Mouse (Mus musculus): ENCODE data around the gene Evi2a. TPM values are rescaled to one million over a fixed set of nuclear protein-coding genes. Genes with fewer than 3 reads are reported as not detected.

Gene Evi2a
- polyA plus RNA-seq, 1 experiment from 2014 or later: 2.6 TPM

DNA sequence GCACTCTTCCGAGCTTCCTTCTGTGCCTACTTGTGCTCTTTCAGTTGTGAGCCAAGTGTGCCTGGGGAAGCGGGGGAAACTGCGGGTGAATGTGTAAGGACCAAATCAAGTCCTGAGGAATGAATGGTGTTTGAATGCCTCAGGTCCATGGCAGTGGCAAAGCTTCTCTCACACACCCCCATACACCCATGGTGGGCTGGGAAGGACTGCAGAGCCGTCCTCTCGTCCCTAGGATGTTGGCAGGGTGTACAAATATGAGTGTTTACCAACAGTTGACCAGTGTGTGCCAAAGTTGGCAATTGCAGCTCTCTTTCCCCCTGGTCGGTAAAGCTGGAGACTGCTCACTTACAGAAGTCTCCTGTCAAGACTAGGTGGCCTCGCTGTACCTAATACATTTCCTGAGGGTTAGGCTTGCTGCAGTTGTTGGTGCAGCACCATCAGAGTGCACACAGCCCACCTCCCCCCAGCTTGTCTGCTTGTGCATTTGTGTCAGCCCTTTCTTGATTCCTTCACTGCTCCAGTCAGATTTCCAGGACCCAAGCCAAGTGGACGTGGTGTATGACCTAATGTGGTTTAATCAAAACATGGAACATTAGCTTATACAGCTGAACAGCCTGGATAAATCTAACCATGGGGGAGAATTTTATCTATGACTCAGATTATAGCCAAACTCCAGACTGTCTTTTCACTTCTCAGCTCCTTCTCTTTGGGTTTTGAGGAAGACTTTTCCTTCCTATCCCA, 3.7 kb upstream of the Evi2a start:
- no peak overlapping the region for H3K27ac ChIP-seq
- no peak overlapping the region for H3K4me3 ChIP-seq
- H3K4me1 ChIP-seq: peaks cover 6% of the 10 kb centered on the region; the same call in 1 of the 2 replicates
- no peaks in the 10 kb centered on the region for H3K27me3 ChIP-seq
- H3K36me3 ChIP-seq (ENCODE audit: poor library complexity, severe bottlenecking): peaks cover 33% of the 10 kb centered on the region
- 79% methylated on average over 8 of the region's 8 CpGs for whole genome bisulfite sequencing
- no peak for ATAC-seq
- H3K9ac ChIP-seq: no peak overlapping the region
- H3K9me3 ChIP-seq (replicated peaks): no peaks in the 10 kb centered on the region
- no peak overlapping the region for H3K4me2 ChIP-seq

DNA sequence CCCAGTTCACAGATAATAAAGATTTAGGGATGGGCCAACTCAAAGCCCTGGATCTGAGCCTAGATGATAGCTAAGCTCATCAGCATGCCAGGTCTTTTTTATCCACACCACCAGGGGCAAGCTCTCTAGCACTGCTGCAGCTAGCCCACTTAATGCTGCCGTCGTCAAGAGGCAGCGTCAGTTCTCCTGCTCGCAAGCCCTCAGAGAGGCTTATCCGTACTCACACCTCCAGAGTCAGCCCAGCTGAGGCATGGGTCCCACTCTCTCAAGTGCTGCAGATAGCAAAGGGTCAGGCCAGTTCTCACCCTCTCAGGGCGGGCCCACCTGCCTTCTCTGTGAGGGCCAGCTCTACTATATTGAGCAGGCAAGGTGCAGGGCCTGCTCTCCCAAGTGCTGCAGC, 2.9 kb upstream of the Evi2a start:
- H3K4me2 ChIP-seq: no peak overlapping the region
- no peaks in the 10 kb centered on the region for H3K27me3 ChIP-seq
- H3K9ac ChIP-seq: no peak overlapping the region
- H3K4me3 ChIP-seq: no peak overlapping the region
- WGBS: 89% methylated on average over 6 of the region's 6 CpGs
- peaks cover 32% of the 10 kb centered on the region for H3K36me3 ChIP-seq (ENCODE audit: poor library complexity, severe bottlenecking)
- peaks cover 6% of the 10 kb centered on the region; the same call in 1 of the 2 replicates for H3K4me1 ChIP-seq
- ATAC-seq: no peak
- H3K27ac ChIP-seq: no peak overlapping the region
- no peaks in the 10 kb centered on the region for H3K9me3 ChIP-seq (replicated peaks)

DNA sequence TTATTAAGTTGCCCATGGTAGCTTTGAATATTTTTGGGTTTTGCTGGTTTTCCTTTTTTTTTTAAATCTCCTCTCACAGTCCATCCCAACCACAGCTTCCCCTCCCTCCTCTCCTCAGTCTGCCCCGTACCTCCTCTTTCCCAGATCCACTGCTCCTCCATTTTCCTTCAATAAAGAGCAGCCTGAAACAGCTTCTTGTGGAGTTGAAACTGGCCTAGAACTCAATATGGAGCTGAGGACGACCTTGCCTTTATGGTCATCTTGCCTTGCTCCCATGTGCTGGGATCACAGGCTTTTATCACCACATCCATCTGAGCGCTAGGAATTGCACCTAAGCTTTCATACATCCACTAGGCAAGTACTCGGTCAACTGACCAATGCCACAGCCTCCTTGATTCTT, 1.1 kb upstream of the Evi2a start:
- peaks cover 26% of the 10 kb centered on the region for H3K36me3 ChIP-seq (ENCODE audit: poor library complexity, severe bottlenecking)
- peaks cover 6% of the 10 kb centered on the region; the same call in 1 of the 2 replicates for H3K4me1 ChIP-seq
- 92% methylated on average over 4 of the region's 4 CpGs for WGBS
- no peak overlapping the region for H3K27ac ChIP-seq
- no peak overlapping the region for H3K4me2 ChIP-seq
- no peaks in the 10 kb centered on the region for H3K27me3 ChIP-seq
- no peak overlapping the region for H3K4me3 ChIP-seq
- no peak for ATAC-seq
- no peaks in the 10 kb centered on the region for H3K9me3 ChIP-seq (replicated peaks)
- no peak overlapping the region for H3K9ac ChIP-seq

DNA sequence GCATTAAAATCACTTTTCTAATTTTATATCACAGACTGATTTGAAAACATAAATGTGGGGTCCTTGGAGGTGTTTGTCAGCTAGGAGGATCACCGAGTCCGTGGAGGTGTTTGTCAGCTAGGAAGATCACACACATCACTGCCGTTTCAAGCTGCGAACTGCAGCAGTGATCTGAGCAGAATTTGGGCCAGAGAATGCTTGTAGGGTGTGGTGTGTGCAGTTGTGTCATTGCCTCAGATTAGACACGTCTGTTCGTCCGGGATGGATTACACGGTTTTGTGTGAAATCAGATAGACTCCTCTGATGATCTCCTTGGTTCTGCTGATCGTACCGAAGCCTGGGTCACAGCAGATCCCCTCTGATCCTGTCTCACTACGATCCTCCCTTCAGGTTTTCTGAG, 365 bp upstream of the Evi2a start:
- no peaks in the 10 kb centered on the region for H3K27me3 ChIP-seq
- WGBS: 91% methylated on average over 11 of the region's 11 CpGs
- ATAC-seq: no peak
- H3K4me3 ChIP-seq: no peak overlapping the region
- H3K9me3 ChIP-seq (replicated peaks): no peaks in the 10 kb centered on the region
- no peak overlapping the region for H3K4me2 ChIP-seq
- H3K9ac ChIP-seq: no peak overlapping the region
- peaks cover 20% of the 10 kb centered on the region for H3K36me3 ChIP-seq (ENCODE audit: poor library complexity, severe bottlenecking)
- no peak overlapping the region for H3K27ac ChIP-seq
- peaks cover 6% of the 10 kb centered on the region; the same call in 1 of the 2 replicates for H3K4me1 ChIP-seq

DNA sequence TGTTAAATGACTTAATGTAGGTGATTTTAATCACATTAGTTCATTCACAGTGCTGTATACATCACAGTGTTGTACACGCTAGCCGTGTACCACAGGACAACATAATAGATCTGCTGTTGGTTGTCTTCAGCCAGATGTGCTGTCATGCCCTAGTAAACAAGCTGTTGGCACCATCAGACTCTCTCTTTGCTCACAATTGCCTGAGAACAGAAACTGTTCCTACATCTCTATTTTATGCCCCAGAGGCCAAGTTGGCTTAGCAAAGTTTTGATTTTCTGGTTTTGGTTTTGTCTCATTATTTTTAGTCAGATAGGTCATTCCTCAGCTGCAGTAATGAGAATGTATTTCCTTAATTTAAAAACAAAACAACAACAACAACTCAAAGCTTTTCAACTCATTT, 673 bp downstream of the Evi2a start:
- no peak overlapping the region for H3K4me3 ChIP-seq
- no peaks in the 10 kb centered on the region for H3K9me3 ChIP-seq (replicated peaks)
- no peak for ATAC-seq
- 93% methylated on average over 2 of the region's 2 CpGs for WGBS
- no peak overlapping the region for H3K4me2 ChIP-seq
- H3K36me3 ChIP-seq (ENCODE audit: poor library complexity, severe bottlenecking): peaks cover 18% of the 10 kb centered on the region
- peaks cover 6% of the 10 kb centered on the region; the same call in 1 of the 2 replicates for H3K4me1 ChIP-seq
- no peaks in the 10 kb centered on the region for H3K27me3 ChIP-seq
- H3K27ac ChIP-seq: no peak overlapping the region
- H3K9ac ChIP-seq: no peak overlapping the region

DNA sequence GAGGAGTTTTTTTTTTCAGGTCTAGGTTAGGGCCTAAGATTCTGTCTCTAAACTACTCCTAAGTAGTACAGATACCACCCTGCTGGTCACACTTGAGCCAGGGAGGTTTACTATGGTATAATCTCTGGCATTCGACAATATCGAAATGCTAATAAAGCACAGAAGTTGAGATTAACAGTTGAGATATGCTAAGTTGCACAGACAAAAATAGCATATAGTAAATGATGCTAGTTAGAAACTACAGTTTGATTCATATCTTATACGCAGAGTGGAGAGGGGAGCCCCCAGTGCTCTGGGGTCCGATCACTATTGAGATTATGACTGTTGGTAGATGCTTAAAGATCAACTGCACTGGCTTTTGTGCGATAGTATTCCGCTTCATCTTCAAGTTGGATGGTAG, 1.2 kb downstream of the Evi2a start:
- Histone ChIP-seq H3K9ac (no peak overlapping the region), H3K36me3 (ENCODE audit: poor library complexity, severe bottlenecking) (peaks cover 20% of the 10 kb centered on the region), H3K4me3 (no peak overlapping the region), H3K27ac (no peak overlapping the region), H3K4me1 (peaks cover 6% of the 10 kb centered on the region; the same call in 1 of the 2 replicates), H3K9me3 (replicated peaks) (no peaks in the 10 kb centered on the region), H3K27me3 (no peaks in the 10 kb centered on the region), H3K4me2 (no peak overlapping the region)
- WGBS: 98% methylated on average over 6 of the region's 6 CpGs
- no peak for ATAC-seq

DNA sequence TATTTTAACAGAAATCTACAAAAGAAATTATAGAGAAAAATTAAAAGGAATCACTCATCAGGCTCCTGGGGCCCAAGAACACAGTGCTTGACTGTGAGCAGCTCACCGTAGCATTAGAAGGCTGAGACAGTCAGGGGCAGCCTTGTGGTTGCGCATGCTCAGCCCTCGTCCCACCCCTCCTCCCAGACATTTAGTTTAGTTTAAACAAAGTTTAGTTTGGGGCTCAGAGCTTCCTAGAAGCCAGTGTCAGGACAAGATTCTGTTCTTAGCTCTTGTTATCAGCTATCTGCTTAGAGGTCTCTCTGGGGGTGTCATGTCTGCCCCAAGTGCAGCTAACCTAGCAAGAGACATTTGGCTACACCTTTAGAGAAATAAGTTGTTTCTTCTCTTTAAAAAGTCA, 1.8 kb downstream of the Evi2a start:
- Histone ChIP-seq H3K4me2 (no peak overlapping the region), H3K4me1 (no peaks in the 10 kb centered on the region), H3K4me3 (no peak overlapping the region), H3K9me3 (replicated peaks) (no peaks in the 10 kb centered on the region), H3K9ac (no peak overlapping the region), H3K27ac (no peak overlapping the region), H3K27me3 (no peaks in the 10 kb centered on the region), H3K36me3 (ENCODE audit: poor library complexity, severe bottlenecking) (peaks cover 20% of the 10 kb centered on the region)
- ATAC-seq: no peak
- 95% methylated on average over 3 of the region's 3 CpGs for WGBS

DNA sequence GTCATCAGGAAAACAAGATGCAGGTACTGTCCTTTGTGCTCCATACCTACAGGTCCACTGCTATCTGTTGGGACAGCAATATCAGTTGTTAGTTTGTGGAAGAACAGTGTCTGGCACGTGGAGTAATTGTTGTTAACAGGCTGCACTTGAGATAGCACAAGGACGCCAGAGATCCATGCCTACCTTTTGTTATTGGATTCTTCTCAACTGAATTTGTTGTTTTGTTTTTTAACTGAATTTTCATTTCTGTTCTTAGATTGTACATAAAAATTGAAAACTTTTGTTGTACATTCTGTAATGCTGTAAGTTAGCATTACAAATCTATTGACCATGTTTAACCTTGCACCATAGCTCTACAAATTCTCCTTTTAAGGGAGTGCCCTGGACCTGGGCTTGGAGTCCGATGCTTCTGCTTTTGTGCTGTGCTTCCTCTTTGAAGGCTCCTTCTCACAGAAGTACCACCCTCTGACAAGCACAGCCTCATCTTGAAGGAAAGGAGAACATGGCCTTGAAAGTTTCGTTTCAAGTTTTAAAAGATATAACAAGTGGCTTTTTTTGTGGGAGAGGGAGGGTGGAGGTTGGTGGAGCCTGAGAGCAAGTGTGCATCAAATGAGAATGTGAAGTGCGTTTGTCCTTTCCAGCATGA, 2.5 kb downstream of the Evi2a start:
- Histone ChIP-seq H3K4me1 (no peaks in the 10 kb centered on the region), H3K4me3 (no peak overlapping the region), H3K36me3 (ENCODE audit: poor library complexity, severe bottlenecking) (peaks cover 20% of the 10 kb centered on the region), H3K27ac (no peak overlapping the region), H3K9ac (no peak overlapping the region), H3K4me2 (no peak overlapping the region), H3K9me3 (replicated peaks) (no peaks in the 10 kb centered on the region), H3K27me3 (no peaks in the 10 kb centered on the region)
- 92% methylated on average over 5 of the region's 5 CpGs for WGBS
- ATAC-seq: no peak

DNA sequence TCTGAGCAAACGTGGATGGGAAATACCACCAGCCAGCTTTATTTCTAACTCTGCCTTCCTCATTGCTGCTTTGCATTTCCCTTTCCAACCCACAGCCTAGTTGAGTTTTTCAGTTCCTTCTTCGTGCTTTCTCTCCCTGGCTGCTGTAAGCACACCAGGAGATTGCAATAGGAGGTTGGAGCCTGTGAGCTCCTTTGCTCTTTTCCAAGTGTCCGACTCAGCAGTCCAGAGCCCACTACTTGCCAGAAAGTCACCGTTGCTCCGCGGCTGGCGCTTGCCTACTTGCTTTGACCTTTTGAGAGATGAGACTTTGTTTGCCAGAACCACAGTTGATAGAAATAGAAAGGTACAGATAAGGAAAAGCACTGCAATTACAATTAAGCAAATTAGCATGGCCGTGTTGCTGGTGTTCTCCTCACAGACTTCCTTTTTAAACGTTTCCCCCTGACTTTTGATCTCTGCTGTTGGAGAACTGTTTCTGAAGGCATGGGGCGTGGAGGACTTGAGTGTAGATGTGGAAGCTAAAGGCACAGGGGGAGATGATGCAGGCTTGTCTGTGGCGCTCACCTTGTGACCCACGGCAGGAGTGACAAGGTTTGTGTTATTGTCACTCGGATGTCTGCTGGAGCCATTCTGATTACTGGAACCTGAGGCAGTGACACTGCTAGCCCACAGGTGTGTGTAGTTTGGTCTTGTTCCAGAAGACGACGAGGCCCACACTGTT, 3.2 kb downstream of the Evi2a start:
- Histone ChIP-seq H3K4me3 (no peak overlapping the region), H3K27ac (no peak overlapping the region), H3K4me2 (no peak overlapping the region), H3K9ac (no peak overlapping the region), H3K4me1 (no peaks in the 10 kb centered on the region), H3K9me3 (replicated peaks) (no peaks in the 10 kb centered on the region), H3K27me3 (no peaks in the 10 kb centered on the region), H3K36me3 (ENCODE audit: poor library complexity, severe bottlenecking) (peaks cover 20% of the 10 kb centered on the region)
- 85% methylated on average over 15 of the region's 15 CpGs for WGBS
- no peak for ATAC-seq

DNA sequence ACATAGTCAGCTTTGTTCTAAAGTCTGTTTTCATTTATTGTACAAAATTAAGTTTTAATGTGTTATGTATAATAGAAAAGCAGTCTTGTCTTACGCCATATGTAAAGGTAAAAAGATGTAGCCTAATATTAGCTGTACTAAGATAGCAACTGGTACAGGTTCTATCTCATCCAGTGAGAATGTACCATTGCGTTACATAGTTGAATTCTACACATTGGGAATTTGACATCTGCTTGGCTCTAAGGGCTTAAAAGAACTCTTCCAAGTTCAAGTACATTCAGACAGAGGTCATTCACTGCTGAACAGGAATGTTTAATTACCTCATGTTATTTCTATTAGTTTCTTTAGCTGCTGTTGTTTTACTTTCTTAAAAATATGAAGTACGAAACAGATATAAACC, 3.9 kb downstream of the Evi2a start:
- WGBS: 96% methylated on average over 3 of the region's 3 CpGs
- Histone ChIP-seq H3K36me3 (ENCODE audit: poor library complexity, severe bottlenecking) (peaks cover 15% of the 10 kb centered on the region), H3K9ac (no peak overlapping the region), H3K27ac (no peak overlapping the region), H3K4me1 (no peaks in the 10 kb centered on the region), H3K4me3 (no peak overlapping the region), H3K9me3 (replicated peaks) (no peaks in the 10 kb centered on the region), H3K4me2 (no peak overlapping the region), H3K27me3 (no peaks in the 10 kb centered on the region)
- no peak for ATAC-seq

DNA sequence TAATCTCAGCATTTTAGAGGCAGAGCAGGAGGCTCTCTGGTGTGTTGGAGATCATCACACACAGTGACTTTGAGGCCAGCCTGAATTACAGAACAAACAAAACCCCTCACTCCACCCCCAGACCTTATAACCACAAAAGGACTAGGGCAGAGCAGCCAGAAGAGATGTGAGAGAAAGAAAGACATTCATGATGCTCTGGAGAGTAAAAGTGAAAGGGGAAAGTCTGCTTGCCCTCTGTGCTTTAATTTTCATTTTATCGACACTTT, 6.2 kb downstream of the Evi2a start:
- no peaks in the 10 kb centered on the region for H3K4me1 ChIP-seq
- no peak overlapping the region for H3K9ac ChIP-seq
- WGBS: 91% methylated on average over 1 of the region's 1 CpGs
- H3K4me3 ChIP-seq: no peak overlapping the region
- no peak for ATAC-seq
- no peak overlapping the region for H3K4me2 ChIP-seq
- peaks cover 10% of the 10 kb centered on the region; the same call in 1 of the 2 replicates for H3K36me3 ChIP-seq (ENCODE audit: poor library complexity, severe bottlenecking)
- no peaks in the 10 kb centered on the region for H3K9me3 ChIP-seq (replicated peaks)
- H3K27me3 ChIP-seq: no peaks in the 10 kb centered on the region
- H3K27ac ChIP-seq: no peak overlapping the region

DNA sequence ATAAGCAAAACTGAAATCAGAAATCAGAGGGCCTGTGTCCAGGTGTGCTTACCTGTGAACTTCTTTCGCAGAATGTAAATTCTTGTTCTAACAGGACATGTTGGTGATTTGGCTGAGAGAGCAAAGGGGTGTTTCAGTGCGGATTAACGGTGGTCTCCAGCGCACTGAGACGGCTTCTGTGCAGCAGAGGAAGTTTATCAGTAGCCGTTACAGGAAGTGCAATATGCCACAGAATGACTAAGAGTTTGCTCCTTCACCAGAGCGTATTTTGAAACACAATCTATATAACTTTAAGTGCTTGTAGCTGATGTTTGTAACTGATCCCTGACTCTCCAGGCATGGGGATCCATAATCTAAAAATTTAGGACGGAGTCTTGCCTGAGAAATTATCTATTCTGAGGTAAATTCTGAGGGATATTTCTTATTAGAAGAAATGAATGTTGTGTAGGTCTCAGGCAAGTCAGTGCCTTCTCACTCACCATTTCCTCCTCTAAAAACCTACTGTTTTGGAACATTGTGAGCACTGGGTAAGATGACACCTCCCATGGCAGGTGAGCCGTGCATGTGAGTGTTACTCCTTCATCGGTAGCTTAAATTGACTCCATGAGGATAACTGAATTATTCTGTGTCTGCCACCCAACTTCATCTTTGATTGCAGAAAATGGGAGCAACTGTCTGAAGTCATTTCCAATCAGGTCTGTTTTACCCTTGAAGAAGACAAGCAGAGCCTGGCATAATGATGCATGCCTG, 6.7 kb downstream of the Evi2a start, which contains the start of gene Evi2b:
Gene Evi2b, minus strand, starts transcription at position 203 of the 750 bp plus-strand sequence.
- Histone ChIP-seq H3K9me3 (replicated peaks) (no peaks in the 10 kb centered on the region), H3K27ac (no peak within 1 kb of the TSS), H3K27me3 (no peaks in the 10 kb centered on the region), H3K4me2 (no peak within 1 kb of the TSS), H3K4me1 (no peaks in the 10 kb centered on the region), H3K4me3 (no peak within 1 kb of the TSS), H3K9ac (no peak within 1 kb of the TSS), H3K36me3 (ENCODE audit: poor library complexity, severe bottlenecking) (peaks cover 10% of the 10 kb centered on the region; the same call in 1 of the 2 replicates)
- WGBS: 89% methylated on average over 10 of the region's 10 CpGs
- ATAC-seq: no peak
